Mouse (Mus musculus) testis, adult 2 months (tissue): ENCODE measurements at regions not wholly inside any gene's neighbourhood (a gene's known extent, or its start where the extent isn't known, plus 50 kb on each side); places are given as distances from the start of the nearest gene placed in this dataset.

Source experiments
- CTCF ChIP-seq: fragments of 200-500 bp; IDR thresholded peaks from 2 replicates; pipeline ENCODE4 v1.5.1; 2012; ENCODE audit warnings: low read depth, mild to moderate bottlenecking, inconsistent platforms, low read length, moderate library complexity; ENCODE audit not compliant: control insufficient read depth, insufficient read depth, insufficient replicate concordance
- POLR2A ChIP-seq: fragments of 200-500 bp; IDR thresholded peaks from 2 replicates; pipeline ENCODE4 v1.6.1; 2012; ENCODE audit warnings: low read depth, mild to moderate bottlenecking, inconsistent platforms, low read length, moderate library complexity; ENCODE audit not compliant: control insufficient read depth

DNA sequence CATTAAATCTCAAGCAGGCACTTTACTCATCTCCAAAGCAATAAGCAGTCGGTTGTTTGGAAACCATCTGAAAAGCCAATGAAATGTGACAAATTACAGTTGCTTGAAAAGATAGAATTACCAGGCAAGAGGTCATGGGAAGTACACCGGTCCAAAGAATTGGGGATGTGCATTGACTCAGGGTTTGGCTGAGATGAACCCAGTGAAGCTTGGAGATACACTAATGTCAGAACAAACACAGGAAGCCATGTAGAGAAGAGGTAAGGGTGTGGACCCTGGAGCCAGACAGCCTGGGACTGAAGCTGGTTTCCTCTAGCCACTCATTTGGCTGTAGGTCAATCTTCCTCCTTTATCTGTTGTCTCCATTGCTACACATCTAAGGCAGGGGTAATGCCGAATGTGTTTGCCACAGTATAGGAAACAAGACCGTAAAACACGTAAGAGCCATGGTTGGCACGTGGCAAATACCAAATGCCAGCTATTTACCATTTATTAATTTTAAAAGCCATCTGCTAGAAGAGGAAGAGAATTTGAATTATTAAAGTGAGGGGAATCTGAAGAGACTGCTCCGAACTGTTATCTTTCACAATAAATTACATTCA lies 173.9 kb downstream of the Rassf9 start:
- no peak for TF ChIP-seq POLR2A
- TF ChIP-seq CTCF, result no peak
